Mouse (Mus musculus) lung, postnatal 0 days (tissue): ENCODE results near the gene Slc31a2. TPM values are rescaled to one million over a fixed set of nuclear protein-coding genes. Genes with fewer than 3 reads are reported as not detected.
A peak's percentile ranks its signal among the peaks of the same experiment; 100 is the strongest.

Experiments used
- ATAC-seq: fragments of 200-750 bp; cut with Nextera tagmentation; 2 replicates; pipeline ENCODE4 v1.8.0; 2017; ENCODE audit warnings: moderate library complexity
- DNase-seq: peaks from one replicate; pipeline ENCODE4 v3.0.0-alpha.2; 2016; ENCODE audit warnings: low spot score
- H3K27ac ChIP-seq: fragments of 300-500 bp; sonication (generic); 2 replicates; pipeline ENCODE4 v1.5.1; 2014; ENCODE audit warnings: antibody characterized with exemption, mild to moderate bottlenecking, low read length, mixed read lengths
- H3K27me3 ChIP-seq: fragments of 300-500 bp; sonication (generic); replicated peaks from 2 replicates; pipeline ENCODE4 v1.6.1; 2014; ENCODE audit warnings: low read length, mixed read lengths; ENCODE audit not compliant: insufficient read depth
- H3K36me3 ChIP-seq: fragments of 300-500 bp; sonication (generic); 2 replicates; pipeline ENCODE4 v1.6.1; 2014; ENCODE audit warnings: low read length, mixed read lengths; ENCODE audit not compliant: insufficient read depth
- H3K4me1 ChIP-seq: fragments of 300-500 bp; sonication (generic); 2 replicates; pipeline ENCODE4 v1.6.1; 2014; ENCODE audit warnings: antibody characterized with exemption, low read depth, low read length, mixed read lengths; ENCODE audit not compliant: insufficient read depth
- H3K4me2 ChIP-seq: fragments of 300-500 bp; sonication (generic); replicated peaks from 2 replicates; pipeline ENCODE4 v1.6.1; 2014; ENCODE audit warnings: low read depth, mild to moderate bottlenecking, low read length, moderate library complexity, mixed read lengths
- H3K4me3 ChIP-seq: fragments of 300-500 bp; sonication (generic); 2 replicates; pipeline ENCODE4 v1.5.1; 2014; ENCODE audit warnings: low read depth, low read length
- H3K9ac ChIP-seq: fragments of 300-500 bp; sonication (generic); replicated peaks from 2 replicates; pipeline ENCODE4 v1.6.1; 2014; ENCODE audit warnings: low read depth, mild to moderate bottlenecking
- H3K9me3 ChIP-seq: fragments of 300-500 bp; sonication (generic); 2 replicates; pipeline ENCODE4 v1.6.1; 2016; ENCODE audit warnings: low read length, mixed read lengths
- CTCF ChIP-seq: IDR thresholded peaks from 2 replicates; pipeline ENCODE4 v1.5.1; 2016; ENCODE audit warnings: antibody characterized with exemption, mild to moderate bottlenecking
- EP300 ChIP-seq: IDR thresholded peaks from 2 replicates; pipeline ENCODE4 v1.6.1; 2016; ENCODE audit warnings: antibody characterized with exemption, mild to moderate bottlenecking, control low read depth
- WGBS: fragments of 180-500 bp; shearing (Covaris S2); extraction: QIAGEN DNeasy Blood & Tissue Kit; methylation state at CpG from one replicate; pipeline ENCODE4 v1.1.7; 2014; 5-methylcytosine and 5-hydroxymethylcytosine counted together
- polyA plus RNA-seq: library from polyadenylated mRNA; unstranded; fragments of >200 nt; fragmentation: Nextera tagmentation; extraction: Ambion mirVana; gene quantifications from 2 replicates; pipeline ENCODE4 v1.2.1, GENCODE M21; 2015

Slc31a2 gene
- 25.5 and 29.0 TPM in 2 replicates for polyA plus RNA-seq

- no peak for DNase-seq
- Histone ChIP-seq H3K27ac (no peak within 1 kb of the TSS), H3K4me1 (no peaks in the 10 kb centered on the region), H3K4me2 (no peak within 1 kb of the TSS), H3K4me3 (no peak within 1 kb of the TSS), H3K36me3 (no peaks in the 10 kb centered on the region), H3K9ac (no peak within 1 kb of the TSS), H3K9me3 (no peaks in the 10 kb centered on the region), H3K27me3 (no peaks in the 10 kb centered on the region)
- no peak for TF ChIP-seq EP300
- no peak for TF ChIP-seq CTCF
- no peak for ATAC-seq
- 31% methylated on average over 2 of the region's 2 CpGs for WGBS
Observed at GRCm38 (mm10) chr4:62262276-62262675, at the start of gene Slc31a2. Gene Slc31a2 (plus strand): TSS chr4:62262562.

DNA sequence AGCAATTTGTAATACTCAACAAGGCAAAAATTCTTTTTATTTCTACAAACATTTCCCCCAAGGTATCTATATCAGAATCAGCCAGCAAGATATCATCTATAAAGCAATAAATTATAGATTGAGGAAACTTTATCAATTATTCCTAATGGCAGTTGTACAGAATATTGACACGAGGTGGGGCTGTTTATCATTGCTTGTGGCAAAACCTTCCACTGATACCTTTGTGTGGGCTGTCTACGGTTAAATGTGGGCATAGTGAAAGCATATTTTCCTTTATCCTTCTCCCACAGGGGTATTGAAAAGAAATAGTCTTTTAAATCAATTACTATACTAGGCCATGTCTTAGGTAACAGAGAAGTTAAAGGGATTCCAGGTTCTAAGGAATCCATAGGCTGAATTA, 48.9 kb upstream of the Slc31a2 start:
- Histone ChIP-seq H3K36me3 (no peaks in the 10 kb centered on the region), H3K4me3 (no peak overlapping the region), H3K9me3 (no peaks in the 10 kb centered on the region), H3K27ac (no peak overlapping the region), H3K4me2 (no peak overlapping the region), H3K27me3 (no peaks in the 10 kb centered on the region), H3K4me1 (peaks cover 2% of the 10 kb centered on the region; the same call in 1 of the 2 replicates), H3K9ac (no peak overlapping the region)
- TF ChIP-seq CTCF, result no peak
- no peak for TF ChIP-seq EP300
- 66% methylated on average over 2 of the region's 2 CpGs for WGBS
- no peak for DNase-seq
- ATAC-seq, result no peak

GRCm38 (mm10) chr4:62228391-62228790, 34.0 kb upstream of the Slc31a2 start:
- Histone ChIP-seq H3K27ac (no peak overlapping the region), H3K9ac (no peak overlapping the region), H3K4me1 (no peaks in the 10 kb centered on the region), H3K36me3 (no peaks in the 10 kb centered on the region), H3K9me3 (no peaks in the 10 kb centered on the region), H3K4me3 (no peak overlapping the region), H3K4me2 (no peak overlapping the region), H3K27me3 (no peaks in the 10 kb centered on the region)
- DNase-seq (peak; percentile 50), ATAC-seq (no peak)
- WGBS, result 33% methylated on average over 10 of the region's 10 CpGs
- TF ChIP-seq EP300 (no peak), CTCF (peak; percentile 77)

GRCm38 (mm10) chr4:62229448-62229847, 32.9 kb upstream of the Slc31a2 start:
- WGBS, result 86% methylated on average over 7 of the region's 7 CpGs
- Histone ChIP-seq H3K9me3 (no peaks in the 10 kb centered on the region), H3K4me3 (no peak overlapping the region), H3K9ac (no peak overlapping the region), H3K27me3 (no peaks in the 10 kb centered on the region), H3K27ac (no peak overlapping the region), H3K4me1 (no peaks in the 10 kb centered on the region), H3K4me2 (no peak overlapping the region), H3K36me3 (no peaks in the 10 kb centered on the region)
- no peak for ATAC-seq
- no peak for TF ChIP-seq EP300
- peak; percentile 56 for TF ChIP-seq CTCF
- DNase-seq, result no peak

GRCm38 (mm10) chr4:62230153-62230552, 32.2 kb upstream of the Slc31a2 start:
- ATAC-seq (no peak), DNase-seq (no peak)
- Histone ChIP-seq H3K27me3 (no peaks in the 10 kb centered on the region), H3K36me3 (no peaks in the 10 kb centered on the region), H3K4me2 (no peak overlapping the region), H3K4me3 (no peak overlapping the region), H3K9ac (no peak overlapping the region), H3K4me1 (no peaks in the 10 kb centered on the region), H3K27ac (no peak overlapping the region), H3K9me3 (no peaks in the 10 kb centered on the region)
- 52% methylated on average over 1 of the region's 1 CpGs for WGBS
- no peak for TF ChIP-seq EP300
- TF ChIP-seq CTCF, result no peak

DNA sequence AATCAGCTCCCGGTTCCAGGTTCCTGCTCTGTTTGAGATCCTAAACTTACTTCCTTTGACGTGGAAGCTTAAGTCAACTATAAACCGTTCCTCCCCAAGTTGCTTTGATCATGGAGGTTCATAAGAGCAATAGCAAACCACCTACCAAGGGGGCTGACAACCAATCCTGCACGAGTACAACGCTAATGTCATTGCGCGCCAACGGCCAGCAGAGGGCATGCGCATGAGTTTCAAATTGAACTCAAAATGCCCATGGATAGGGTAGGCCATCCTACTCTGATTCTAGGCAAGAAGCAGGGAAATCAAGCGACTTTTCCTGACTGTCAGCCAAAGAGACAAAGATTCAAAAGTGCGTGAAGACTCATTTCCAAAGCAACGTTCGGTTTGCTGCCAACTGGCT, 31.6 kb upstream of the Slc31a2 start, which contains the start of gene Zfp37:
Gene Zfp37 (minus strand): TSS at position 279 of the 400 bp plus-strand sequence.
- H3K27me3 ChIP-seq, result no peaks in the 10 kb centered on the region
- H3K4me1 ChIP-seq, result no peaks in the 10 kb centered on the region
- ATAC-seq (no peak), DNase-seq (no peak)
- no peak within 1 kb of the TSS for H3K4me2 ChIP-seq
- no peak within 1 kb of the TSS for H3K27ac ChIP-seq
- no peak within 1 kb of the TSS for H3K4me3 ChIP-seq
- 70% methylated on average over 13 of the region's 13 CpGs for WGBS
- no peak within 1 kb of the TSS for H3K9ac ChIP-seq
- H3K36me3 ChIP-seq, result no peaks in the 10 kb centered on the region
- no peaks in the 10 kb centered on the region for H3K9me3 ChIP-seq
- TF ChIP-seq CTCF (peak; percentile 47), EP300 (no peak)

GRCm38 (mm10) chr4:62240586-62240985, 21.8 kb upstream of the Slc31a2 start:
- DNase-seq, result no peak
- H3K36me3 ChIP-seq, result no peaks in the 10 kb centered on the region
- ATAC-seq, result no peak
- no peaks in the 10 kb centered on the region for H3K27me3 ChIP-seq
- no peak overlapping the region for H3K27ac ChIP-seq
- no peaks in the 10 kb centered on the region for H3K9me3 ChIP-seq
- no peaks in the 10 kb centered on the region for H3K4me1 ChIP-seq
- no peak for TF ChIP-seq CTCF
- TF ChIP-seq EP300, result no peak
- H3K4me3 ChIP-seq, result no peak overlapping the region
- 66% methylated on average over 6 of the region's 6 CpGs for WGBS
- H3K4me2 ChIP-seq, result no peak overlapping the region
- H3K9ac ChIP-seq, result no peak overlapping the region
